Mouse (Mus musculus): ENCODE results near the gene Crebbp. TPM values are rescaled to one million over a fixed set of nuclear protein-coding genes. Genes with fewer than 3 reads are reported as not detected.
"Not testable (repeated sequence)": the region's sequence is repeated elsewhere in the genome, so short reads cannot be mapped to it uniquely, and the experiment has no call there.

Crebbp gene
- polyA plus RNA-seq (2014; fragmentation: Nextera tagmentation; extraction: Ambion mirVana): 38.0 and 38.1 TPM in 2 replicates

GRCm38 (mm10) chr16:4213799-4214551, at the start of gene Crebbp:
Gene Crebbp (minus strand): TSS chr16:4213997.
- DNase-seq: peak; percentile 92
- peak; percentile 92 for ATAC-seq (ENCODE audit: insufficient read depth)

GRCm38 (mm10) chr16:4263486-4263885, 49.7 kb upstream of the Crebbp start:
- TF ChIP-seq CTCF (IDR thresholded peaks at IDR 0.05; ENCODE audit: low read depth): no peak
- DNase-seq (no peak), ATAC-seq (ENCODE audit: insufficient read depth) (no peak)
- Histone ChIP-seq H3K4me1 (ENCODE audit: insufficient read depth) (no peaks in the 10 kb centered on the region), H3K27ac (ENCODE audit: low read depth) (no peak overlapping the region), H3K4me2 (no peak overlapping the region), H3K9me3 (ENCODE audit: low read depth, low read length) (no peaks in the 10 kb centered on the region), H3K9ac (no peak overlapping the region), H3K27me3 (ENCODE audit: insufficient read depth, low read length) (no peaks in the 10 kb centered on the region), H3K4me3 (ENCODE audit: low read depth, low read length) (no peak overlapping the region), H3K36me3 (ENCODE audit: insufficient read depth) (no peaks in the 10 kb centered on the region)
- WGBS: 78% methylated on average over 3 of the region's 3 CpGs

More at GRCm38 (mm10) chr16:4213799-4214551, at the start of gene Crebbp:
- Histone ChIP-seq H3K4me1 (ENCODE audit: insufficient read depth) (0 out of 2 replicates have a peak, but pooled peaks cover 8% of the 10 kb centered on the region), H3K9me3 (ENCODE audit: low read depth, low read length) (no peaks in the 10 kb centered on the region), H3K9ac (peak within 1 kb of the TSS; percentile 99), H3K27me3 (ENCODE audit: insufficient read depth, low read length) (0 out of 2 replicates have a peak, but pooled peaks cover 2% of the 10 kb centered on the region), H3K27ac (ENCODE audit: low read depth) (peak within 1 kb of the TSS; percentile 97), H3K4me2 (peak within 1 kb of the TSS; percentile 92), H3K36me3 (ENCODE audit: insufficient read depth) (peaks cover 4% of the 10 kb centered on the region; the same call in 1 of the 2 replicates), H3K4me3 (ENCODE audit: low read depth, low read length) (peak within 1 kb of the TSS; percentile 94)
- under 1% methylated on average over 80 of the region's 92 CpGs for WGBS
- TF ChIP-seq CTCF (IDR thresholded peaks at IDR 0.05; ENCODE audit: low read depth): no peak

- Histone ChIP-seq H3K4me2 (no peak overlapping the region), H3K4me3 (ENCODE audit: low read depth, low read length) (no peak overlapping the region), H3K27ac (ENCODE audit: low read depth) (no peak overlapping the region), H3K36me3 (ENCODE audit: insufficient read depth) (no peaks in the 10 kb centered on the region), H3K27me3 (ENCODE audit: insufficient read depth, low read length) (no peaks in the 10 kb centered on the region), H3K9me3 (ENCODE audit: low read depth, low read length) (no peaks in the 10 kb centered on the region), H3K9ac (no peak overlapping the region), H3K4me1 (ENCODE audit: insufficient read depth) (no peaks in the 10 kb centered on the region)
- TF ChIP-seq CTCF (IDR thresholded peaks at IDR 0.05; ENCODE audit: low read depth): no peak
- DNase-seq (no peak), ATAC-seq (ENCODE audit: insufficient read depth) (no peak)
- WGBS: 83% methylated on average over 2 of the region's 2 CpGs
Measured at GRCm38 (mm10) chr16:4257546-4257945, 43.7 kb upstream of the Crebbp start.

- ATAC-seq (ENCODE audit: insufficient read depth): no peak
- Histone ChIP-seq H3K4me2 (no peak overlapping the region), H3K4me3 (ENCODE audit: low read depth, low read length) (no peak overlapping the region), H3K27me3 (ENCODE audit: insufficient read depth, low read length) (no peaks in the 10 kb centered on the region), H3K9me3 (ENCODE audit: low read depth, low read length) (peaks cover 7% of the 10 kb centered on the region), H3K27ac (ENCODE audit: low read depth) (no peak overlapping the region), H3K36me3 (ENCODE audit: insufficient read depth) (no peaks in the 10 kb centered on the region), H3K4me1 (ENCODE audit: insufficient read depth) (no peaks in the 10 kb centered on the region), H3K9ac (no peak overlapping the region)
- TF ChIP-seq CTCF (IDR thresholded peaks at IDR 0.05; ENCODE audit: low read depth): no peak
- WGBS: 75% methylated on average over 3 of the region's 3 CpGs
- DNase-seq: no peak
Measured at GRCm38 (mm10) chr16:4248791-4249190, 35.0 kb upstream of the Crebbp start.

- WGBS: 83% methylated on average over 1 of the region's 1 CpGs
- H3K9me3 ChIP-seq (ENCODE audit: low read depth, low read length); H3K9ac ChIP-seq; DNase-seq; H3K36me3 ChIP-seq (ENCODE audit: insufficient read depth); H3K27ac ChIP-seq (ENCODE audit: low read depth); H3K4me1 ChIP-seq (ENCODE audit: insufficient read depth); H3K4me2 ChIP-seq; ATAC-seq (ENCODE audit: insufficient read depth); H3K27me3 ChIP-seq (ENCODE audit: insufficient read depth, low read length); H3K4me3 ChIP-seq (ENCODE audit: low read depth, low read length): not testable (repeated sequence)
Measured at GRCm38 (mm10) chr16:4245241-4245640, 31.4 kb upstream of the Crebbp start.

- 79% methylated on average over 4 of the region's 4 CpGs for WGBS
- no peaks in the 10 kb centered on the region for H3K9me3 ChIP-seq (ENCODE audit: low read depth, low read length)
- H3K4me2 ChIP-seq: no peak overlapping the region
- no peak for DNase-seq
- no peak for TF ChIP-seq CTCF (IDR thresholded peaks at IDR 0.05; ENCODE audit: low read depth)
- H3K27ac ChIP-seq (ENCODE audit: low read depth): no peak overlapping the region
- H3K9ac ChIP-seq: no peak overlapping the region
- no peaks in the 10 kb centered on the region for H3K4me1 ChIP-seq (ENCODE audit: insufficient read depth)
- H3K27me3 ChIP-seq (ENCODE audit: insufficient read depth, low read length): no peaks in the 10 kb centered on the region
- ATAC-seq (ENCODE audit: insufficient read depth): no peak
- no peaks in the 10 kb centered on the region for H3K36me3 ChIP-seq (ENCODE audit: insufficient read depth)
- H3K4me3 ChIP-seq (ENCODE audit: low read depth, low read length): no peak overlapping the region
Measured at GRCm38 (mm10) chr16:4236131-4236530, 22.3 kb upstream of the Crebbp start.

GRCm38 (mm10) chr16:4235587-4235986, 21.8 kb upstream of the Crebbp start:
- no peak overlapping the region for H3K27ac ChIP-seq (ENCODE audit: low read depth)

More at GRCm38 (mm10) chr16:4235587-4235986, 21.8 kb upstream of the Crebbp start:
- ATAC-seq (ENCODE audit: insufficient read depth) (no peak), DNase-seq (no peak)
- H3K4me1 ChIP-seq (ENCODE audit: insufficient read depth): no peaks in the 10 kb centered on the region
- no peak for TF ChIP-seq CTCF (IDR thresholded peaks at IDR 0.05; ENCODE audit: low read depth)
- H3K27me3 ChIP-seq (ENCODE audit: insufficient read depth, low read length): no peaks in the 10 kb centered on the region
- H3K9ac ChIP-seq: no peak overlapping the region
- H3K4me2 ChIP-seq: no peak overlapping the region
- H3K9me3 ChIP-seq (ENCODE audit: low read depth, low read length): no peaks in the 10 kb centered on the region
- no peaks in the 10 kb centered on the region for H3K36me3 ChIP-seq (ENCODE audit: insufficient read depth)
- H3K4me3 ChIP-seq (ENCODE audit: low read depth, low read length): no peak overlapping the region
